In the genomic region with DNA sequence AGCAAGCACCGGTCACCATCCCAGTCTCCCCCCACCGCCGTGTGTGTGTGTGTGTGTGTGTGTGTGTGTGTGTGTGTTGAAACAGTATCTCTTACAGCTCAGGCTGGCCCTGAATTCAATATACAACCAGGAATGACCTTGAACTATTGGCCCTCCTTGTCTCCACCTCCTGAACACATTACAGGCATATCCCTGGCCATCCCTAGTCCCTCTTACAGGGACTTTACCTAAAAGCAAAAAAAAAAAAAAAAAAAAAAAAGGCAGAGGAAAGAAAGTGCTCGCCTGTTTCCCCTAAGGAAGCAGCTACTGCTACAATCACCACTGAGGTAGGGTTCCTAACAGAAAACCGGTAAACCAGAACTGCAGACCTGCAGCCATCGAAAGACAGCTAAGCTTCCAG, we compare ENCODE assay signal across 17 mouse cellular contexts. TPM values are rescaled to one million over a fixed set of nuclear protein-coding genes. Genes with fewer than 3 reads are reported as not detected.
DNase-seq lines count a peak whose midpoint lies in the region; ATAC-seq lines count a peak whose summit lies in the region.
"Had no signal": no experiment of that assay in that cellular context is flagged by ENCODE, and none has a peak within 500 bp of the region (broad histone marks: within the 10 kb centered on the region; RNA-seq: fewer than 3 reads in every experiment).

No protein-coding gene starts in this region.

- no peak for ATAC-seq in forebrain, embryonic 12.5 days (ENCODE audit: low FRiP score)
- ATAC-seq in heart, embryonic 16.5 days (replicated peaks; ENCODE audit: extremely low read depth, insufficient read depth, low FRiP score) = no peak
- ATAC-seq in liver, embryonic 13.5 days (ENCODE audit: low read depth) = no peak
- no peak for ATAC-seq in erythroid progenitor cell, adult 5-6 weeks (replicated peaks; ENCODE audit: low FRiP score, poor library complexity, severe bottlenecking)
- ATAC-seq: forebrain, embryonic 13.5 days; Patski had no signal

- H3K9ac ChIP-seq in forebrain, embryonic 12.5 days = no peak overlapping the region
- H3K9ac ChIP-seq in heart, embryonic 16.5 days (ENCODE audit: low read length) = peak overlapping the region; percentile 42
- 0 out of 2 replicates have a peak overlapping the region, but pooled peaks have one; percentile 36 for H3K9ac ChIP-seq in liver, embryonic 13.5 days
- H3K9ac ChIP-seq: embryonic facial prominence, embryonic 15.5 days; forebrain, embryonic 13.5 days; lung, embryonic 14.5 days; midbrain, embryonic 12.5 days had no signal

- no peak for DNase-seq in forebrain, embryonic 10.5 days (ENCODE audit: extremely low spot score, low spot score)
- no peak for DNase-seq in heart, adult 8-10 months (ENCODE audit: low spot score)
- no peak for DNase-seq in liver, embryonic 13.5 days
- DNase-seq in liver = no peak
- DNase-seq: cerebellum, adult 9-10 months; gastrocnemius, postnatal 36 days; kidney, postnatal 14 days; lung, embryonic 14.5 days; thymus, postnatal 36 days had no signal

- peaks cover 44% of the 10 kb centered on the region for H3K27me3 ChIP-seq in forebrain, embryonic 10.5 days (ENCODE audit: poor library complexity, severe bottlenecking)
- peaks cover 34% of the 10 kb centered on the region for H3K27me3 ChIP-seq in forebrain, embryonic 12.5 days
- no peaks in the 10 kb centered on the region for H3K27me3 ChIP-seq in heart, embryonic 16.5 days (ENCODE audit: control insufficient read depth, insufficient read depth, low read length)
- H3K27me3 ChIP-seq in liver, embryonic 13.5 days = peaks cover 14% of the 10 kb centered on the region
- H3K27me3 ChIP-seq: embryonic facial prominence, embryonic 15.5 days; Patski had no signal

- H3K36me3 ChIP-seq in forebrain, embryonic 10.5 days (replicated peaks) = peaks cover 45% of the 10 kb centered on the region
- H3K36me3 ChIP-seq in forebrain, embryonic 12.5 days (replicated peaks) = peaks cover 17% of the 10 kb centered on the region
- H3K36me3 ChIP-seq in heart, embryonic 16.5 days (ENCODE audit: control insufficient read depth, insufficient read depth) = peaks cover 30% of the 10 kb centered on the region
- H3K36me3 ChIP-seq in liver, embryonic 13.5 days = peaks cover 26% of the 10 kb centered on the region

- no peak overlapping the region for H3K4me3 ChIP-seq in forebrain, embryonic 10.5 days
- no peak overlapping the region for H3K4me3 ChIP-seq in forebrain, embryonic 12.5 days (replicated peaks)
- H3K4me3 ChIP-seq in heart, embryonic 16.5 days (ENCODE audit: low read length) = no peak overlapping the region; the same call in 1 of the 2 replicates
- no peak overlapping the region for H3K4me3 ChIP-seq in liver, embryonic 13.5 days (replicated peaks)
- H3K4me3 ChIP-seq: embryonic facial prominence, embryonic 15.5 days; forebrain, embryonic 13.5 days; left cerebral cortex, adult 2 months; midbrain, embryonic 12.5 days had no signal

- H3K27ac ChIP-seq in forebrain, embryonic 10.5 days = peak overlapping the region; percentile 16; the same call in 1 of the 2 replicates
- no peak overlapping the region for H3K27ac ChIP-seq in forebrain, embryonic 12.5 days
- peak overlapping the region; percentile 25; the same call in 1 of the 2 replicates for H3K27ac ChIP-seq in heart, embryonic 16.5 days (ENCODE audit: low read length)
- H3K27ac ChIP-seq in liver, embryonic 13.5 days = 0 out of 2 replicates have a peak overlapping the region, but pooled peaks have one; percentile 23
- H3K27ac ChIP-seq: embryonic facial prominence, embryonic 15.5 days; forebrain, embryonic 13.5 days; left cerebral cortex, adult 2 months; midbrain, embryonic 12.5 days had no signal

- WGBS in forebrain, embryonic 10.5 days = 73% methylated on average over 6 of the region's 6 CpGs
- 61% methylated on average over 6 of the region's 6 CpGs for WGBS in forebrain, embryonic 12.5 days
- WGBS in heart, embryonic 16.5 days = 66% methylated on average over 6 of the region's 6 CpGs
- 54% methylated on average over 6 of the region's 6 CpGs for WGBS in liver, embryonic 13.5 days (ENCODE audit: insufficient replicate concordance)

- peaks cover 57% of the 10 kb centered on the region for H3K4me1 ChIP-seq in forebrain, embryonic 10.5 days
- H3K4me1 ChIP-seq in forebrain, embryonic 12.5 days = peaks cover 44% of the 10 kb centered on the region
- peaks cover 42% of the 10 kb centered on the region for H3K4me1 ChIP-seq in heart, embryonic 16.5 days (ENCODE audit: control insufficient read depth, insufficient read depth, low read length)
- peaks cover 56% of the 10 kb centered on the region for H3K4me1 ChIP-seq in liver, embryonic 13.5 days (replicated peaks)

- peaks cover 12% of the 10 kb centered on the region for H3K9me3 ChIP-seq in forebrain, embryonic 10.5 days
- 0 out of 2 replicates have a peak, but pooled peaks cover 5% of the 10 kb centered on the region for H3K9me3 ChIP-seq in forebrain, embryonic 12.5 days
- peaks cover 9% of the 10 kb centered on the region for H3K9me3 ChIP-seq in heart, embryonic 16.5 days (replicated peaks; ENCODE audit: control insufficient read depth, low read length)
- peaks cover 7% of the 10 kb centered on the region for H3K9me3 ChIP-seq in liver, embryonic 13.5 days (replicated peaks)
- H3K9me3 ChIP-seq: embryonic facial prominence, embryonic 15.5 days; forebrain, embryonic 13.5 days had no signal

- no peak overlapping the region for H3K4me2 ChIP-seq in forebrain, embryonic 12.5 days
- H3K4me2 ChIP-seq in heart, embryonic 16.5 days (ENCODE audit: low read depth, low read length) = peak overlapping the region; percentile 12
- no peak overlapping the region for H3K4me2 ChIP-seq in liver, embryonic 13.5 days
- H3K4me2 ChIP-seq: forebrain, embryonic 13.5 days; midbrain, embryonic 12.5 days had no signal

RNA-seq across cellular contexts. Expression of gene Smad6, which starts 7.1 kb away (rescaled TPM):
- polyA plus RNA-seq in forebrain, embryonic 10.5 days (2016; fragmentation: Nextera tagmentation; extraction: Ambion mirVana) = 3.6 and 3.7 TPM in 2 replicates
- polyA plus RNA-seq in forebrain, embryonic 12.5 days (2016; fragmentation: Nextera tagmentation; extraction: Ambion mirVana) = 5.2 and 6.5 TPM in 2 replicates
- polyA plus RNA-seq in heart, embryonic 16.5 days (2015; fragmentation: Nextera tagmentation; extraction: Ambion mirVana) = 12.8 and 13.7 TPM in 2 replicates
- 10 to 100 TPM; 10.9 to 16.5 (median 11.9) TPM for total RNA-seq in heart, adult 8-10 months (2022)
- polyA plus RNA-seq in liver, embryonic 13.5 days (2015; fragmentation: Nextera tagmentation; extraction: Ambion mirVana) = 2.5 and 2.8 TPM in 2 replicates
- not detected in 2 replicates for total RNA-seq in erythroid progenitor cell, adult 5-6 weeks (2015; ENCODE audit: low replicate concordance)
- total RNA-seq in erythroid progenitor cell, adult 5-6 weeks (2017; ENCODE audit: low replicate concordance) = 0.39 TPM in 1 of 2 replicates, not detected in the other
